Mouse (Mus musculus): ENCODE results near the gene Pdss2. TPM values are rescaled to one million over a fixed set of nuclear protein-coding genes. Genes with fewer than 3 reads are reported as not detected.
"Not testable (repeated sequence)": the region's sequence is repeated elsewhere in the genome, so short reads cannot be mapped to it uniquely, and the experiment has no call there.

The Pdss2 gene
- polyA plus RNA-seq, 1 experiment: 16.7 TPM

GRCm38 (mm10) chr10:43223391-43223790 is 2.1 kb downstream of the Pdss2 start:
- no peak overlapping the region for H3K27ac ChIP-seq (replicated peaks; ENCODE audit: low read depth, low read length)
- no peak overlapping the region for H3K4me3 ChIP-seq (ENCODE audit: insufficient read depth, low read depth, low read length)
- peaks cover 6% of the 10 kb centered on the region for H3K4me1 ChIP-seq (ENCODE audit: control insufficient read depth, insufficient read depth, insufficient read length, low read length)

GRCm38 (mm10) chr10:43226391-43226790 is 5.1 kb downstream of the Pdss2 start:
- Histone ChIP-seq H3K27ac (replicated peaks; ENCODE audit: low read depth, low read length) (no peak overlapping the region), H3K4me3 (ENCODE audit: insufficient read depth, low read depth, low read length) (no peak overlapping the region)

GRCm38 (mm10) chr10:43229236-43229635 is 8.0 kb downstream of the Pdss2 start:
- H3K4me3 ChIP-seq (ENCODE audit: insufficient read depth, low read depth, low read length): no peak overlapping the region
- H3K27ac ChIP-seq (replicated peaks; ENCODE audit: low read depth, low read length): no peak overlapping the region
- H3K4me1 ChIP-seq (ENCODE audit: control insufficient read depth, insufficient read depth, insufficient read length, low read length): no peaks in the 10 kb centered on the region; the same call in 1 of the 2 replicates

More at GRCm38 (mm10) chr10:43226391-43226790, 5.1 kb downstream of the Pdss2 start:
- peaks cover 6% of the 10 kb centered on the region for H3K4me1 ChIP-seq (ENCODE audit: control insufficient read depth, insufficient read depth, insufficient read length, low read length)

GRCm38 (mm10) chr10:43234522-43234921 is 13.2 kb downstream of the Pdss2 start:
- Histone ChIP-seq H3K4me3 (ENCODE audit: insufficient read depth, low read depth, low read length) (no peak overlapping the region), H3K27ac (replicated peaks; ENCODE audit: low read depth, low read length) (no peak overlapping the region), H3K4me1 (ENCODE audit: control insufficient read depth, insufficient read depth, insufficient read length, low read length) (peaks cover 10% of the 10 kb centered on the region; the same call in 1 of the 2 replicates)

GRCm38 (mm10) chr10:43235011-43235410 is 13.7 kb downstream of the Pdss2 start:
- Histone ChIP-seq H3K4me1 (ENCODE audit: control insufficient read depth, insufficient read depth, insufficient read length, low read length) (peaks cover 10% of the 10 kb centered on the region; the same call in 1 of the 2 replicates), H3K27ac (replicated peaks; ENCODE audit: low read depth, low read length) (no peak overlapping the region), H3K4me3 (ENCODE audit: insufficient read depth, low read depth, low read length) (no peak overlapping the region)

- Histone ChIP-seq H3K4me3 (ENCODE audit: insufficient read depth, low read depth, low read length) (no peak overlapping the region), H3K27ac (replicated peaks; ENCODE audit: low read depth, low read length) (no peak overlapping the region)
These were observed 14.7 kb downstream of the Pdss2 start for GRCm38 (mm10) chr10:43235758-43236669.

GRCm38 (mm10) chr10:43242215-43242614 is 20.9 kb downstream of the Pdss2 start:
- Histone ChIP-seq H3K4me1 (ENCODE audit: control insufficient read depth, insufficient read depth, insufficient read length, low read length) (no peaks in the 10 kb centered on the region), H3K27ac (replicated peaks; ENCODE audit: low read depth, low read length) (no peak overlapping the region), H3K4me3 (ENCODE audit: insufficient read depth, low read depth, low read length) (no peak overlapping the region)

More at GRCm38 (mm10) chr10:43235758-43236669, 14.7 kb downstream of the Pdss2 start:
- H3K4me1 ChIP-seq (ENCODE audit: control insufficient read depth, insufficient read depth, insufficient read length, low read length): peaks cover 10% of the 10 kb centered on the region; the same call in 1 of the 2 replicates

GRCm38 (mm10) chr10:43244262-43244806 is 23.0 kb downstream of the Pdss2 start:
- Histone ChIP-seq H3K4me1 (ENCODE audit: control insufficient read depth, insufficient read depth, insufficient read length, low read length) (no peaks in the 10 kb centered on the region), H3K27ac (replicated peaks; ENCODE audit: low read depth, low read length) (no peak overlapping the region), H3K4me3 (ENCODE audit: insufficient read depth, low read depth, low read length) (no peak overlapping the region)

- Histone ChIP-seq H3K4me1 (ENCODE audit: control insufficient read depth, insufficient read depth, insufficient read length, low read length) (no peaks in the 10 kb centered on the region), H3K4me3 (ENCODE audit: insufficient read depth, low read depth, low read length) (no peak overlapping the region), H3K27ac (replicated peaks; ENCODE audit: low read depth, low read length) (no peak overlapping the region)
These were observed 24.3 kb downstream of the Pdss2 start for GRCm38 (mm10) chr10:43245461-43246200.

- no peaks in the 10 kb centered on the region for H3K4me1 ChIP-seq (ENCODE audit: control insufficient read depth, insufficient read depth, insufficient read length, low read length)
- no peak overlapping the region for H3K4me3 ChIP-seq (ENCODE audit: insufficient read depth, low read depth, low read length)
- H3K27ac ChIP-seq (replicated peaks; ENCODE audit: low read depth, low read length): no peak overlapping the region
These were observed 26.7 kb downstream of the Pdss2 start for GRCm38 (mm10) chr10:43247994-43248393.

- Histone ChIP-seq H3K27ac (replicated peaks; ENCODE audit: low read depth, low read length) (no peak overlapping the region), H3K4me3 (ENCODE audit: insufficient read depth, low read depth, low read length) (no peak overlapping the region), H3K4me1 (ENCODE audit: control insufficient read depth, insufficient read depth, insufficient read length, low read length) (no peaks in the 10 kb centered on the region)
These were observed 31.0 kb downstream of the Pdss2 start for GRCm38 (mm10) chr10:43252324-43252723.

GRCm38 (mm10) chr10:43256965-43257364 is 35.7 kb downstream of the Pdss2 start:
- not testable (repeated sequence) for H3K27ac ChIP-seq (replicated peaks; ENCODE audit: low read depth, low read length); H3K4me1 ChIP-seq (ENCODE audit: control insufficient read depth, insufficient read depth, insufficient read length, low read length); H3K4me3 ChIP-seq (ENCODE audit: insufficient read depth, low read depth, low read length)

GRCm38 (mm10) chr10:43257500-43257899 is 36.2 kb downstream of the Pdss2 start:
- not testable (repeated sequence) for H3K27ac ChIP-seq (replicated peaks; ENCODE audit: low read depth, low read length); H3K4me3 ChIP-seq (ENCODE audit: insufficient read depth, low read depth, low read length); H3K4me1 ChIP-seq (ENCODE audit: control insufficient read depth, insufficient read depth, insufficient read length, low read length)

- no peak overlapping the region for H3K27ac ChIP-seq (replicated peaks; ENCODE audit: low read depth, low read length)
- no peak overlapping the region for H3K4me3 ChIP-seq (ENCODE audit: insufficient read depth, low read depth, low read length)
- no peaks in the 10 kb centered on the region for H3K4me1 ChIP-seq (ENCODE audit: control insufficient read depth, insufficient read depth, insufficient read length, low read length)
These were observed 50.0 kb downstream of the Pdss2 start for GRCm38 (mm10) chr10:43271318-43271717.

- no peaks in the 10 kb centered on the region; the same call in 1 of the 2 replicates for H3K4me1 ChIP-seq (ENCODE audit: control insufficient read depth, insufficient read depth, insufficient read length, low read length)
- no peak overlapping the region for H3K27ac ChIP-seq (replicated peaks; ENCODE audit: low read depth, low read length)
- no peak overlapping the region for H3K4me3 ChIP-seq (ENCODE audit: insufficient read depth, low read depth, low read length)
These were observed 51.1 kb downstream of the Pdss2 start for GRCm38 (mm10) chr10:43272381-43272780.

Data from brown adipose tissue, adult 24 weeks (tissue).